Mouse (Mus musculus) heart, postnatal 36 days (tissue): ENCODE data around the gene Eml5. TPM values are rescaled to one million over a fixed set of nuclear protein-coding genes. Genes with fewer than 3 reads are reported as not detected.

Experiments used
- DNase-seq, 2 experiments: peaks; one replicate each; pipeline ENCODE4 v3.0.0; 2021 to 2022
- intact Hi-C: fragments of 180-260 bp; cut with DNase I; formaldehyde crosslinking; loops from one replicate; pipeline ENCODE4 v1.15.1; 2025
- total RNA-seq, 2 experiments: library from RNA; stranded (reverse); gene quantifications; 2 replicates each; pipeline ENCODE4 v1.2.3; 2021

The Eml5 gene
- total RNA-seq, 2 experiments from 2014 or later, result 3.1 to 3.7 TPM

- intact Hi-C loops, result no loop called here
- DNase-seq, result peak; percentile 14 to 19
These were observed 163.4 kb downstream of the Eml5 start for GRCm38 (mm10) chr12:98737801-98738350.

GRCm38 (mm10) chr12:98736951-98737800 is 164.1 kb downstream of the Eml5 start, which contains the start of gene Ptpn21:
TSS of gene Ptpn21 (minus strand) at chr12:98737405.
- peak; percentile 73 to 81 for DNase-seq
- intact Hi-C loops, result no loop called here

Other genes starting within 250 kb of the Eml5 start
- 10 to 100 TPM; 28.3 to 31.5 TPM for gene Ptpn21, start 164.1 kb downstream of the Eml5 start, total RNA-seq
- 10 to 100 TPM; 59.0 to 59.9 TPM for gene Zc3h14, start 154.5 kb downstream of the Eml5 start, total RNA-seq
- 1 to 10 TPM; 5.4 TPM for gene Ttc8, start 19.1 kb upstream of the Eml5 start, total RNA-seq